Mouse (Mus musculus): ENCODE results near the gene Cacna1a. TPM values are rescaled to one million over a fixed set of nuclear protein-coding genes. Genes with fewer than 3 reads are reported as not detected.
A peak's percentile ranks its signal among the peaks of the same experiment; 100 is the strongest.
"Not testable (repeated sequence)": the region's sequence is repeated elsewhere in the genome, so short reads cannot be mapped to it uniquely, and the experiment has no call there.

The Cacna1a gene
- polyA plus RNA-seq, 1 experiment from 2014 or later = 3.2 TPM

DNA sequence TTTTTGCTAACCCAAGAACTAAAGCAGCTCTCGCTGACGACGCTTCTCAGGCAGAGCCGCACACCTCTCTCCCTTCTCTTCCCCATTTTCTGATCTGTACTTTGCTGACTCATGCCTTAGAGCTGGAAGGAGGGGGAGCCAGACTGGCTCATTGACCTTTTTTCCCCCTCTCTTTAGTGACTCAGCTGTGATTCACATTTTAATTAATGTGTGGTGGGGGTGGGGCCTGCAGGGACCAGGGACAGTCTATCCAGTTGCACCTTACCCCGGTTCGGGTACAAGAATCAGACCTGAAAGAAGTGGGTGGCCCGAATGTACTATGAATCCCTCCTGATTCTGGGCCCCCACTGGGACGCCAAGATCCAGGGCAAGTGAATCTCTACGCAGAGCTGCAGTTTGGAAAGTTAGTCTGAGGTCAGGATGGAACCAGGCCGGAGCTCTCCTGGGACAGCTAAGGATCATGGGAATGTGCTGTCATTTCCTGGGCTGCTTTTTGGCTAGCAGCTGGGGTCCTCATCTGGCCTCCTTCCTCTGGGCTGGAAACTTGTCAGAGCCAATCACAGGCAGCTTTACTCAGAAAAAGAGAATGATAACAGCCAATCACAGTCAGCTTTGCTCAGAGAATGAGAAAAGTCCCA is 113.5 kb downstream of the Cacna1a start:
- Histone ChIP-seq H3K4me1 (ENCODE audit: control insufficient read depth, insufficient read depth, low read length) (no peaks in the 10 kb centered on the region), H3K4me3 (ENCODE audit: low read depth, low read length) (no peak overlapping the region), H3K36me3 (ENCODE audit: control insufficient read depth, insufficient read depth, low read length) (no peaks in the 10 kb centered on the region), H3K9ac (ENCODE audit: low read length) (no peak overlapping the region), H3K27me3 (replicated peaks; ENCODE audit: control insufficient read depth, insufficient read depth, low read length) (no peaks in the 10 kb centered on the region), H3K27ac (ENCODE audit: low read depth, low read length) (no peak overlapping the region), H3K4me2 (ENCODE audit: low read length) (no peak overlapping the region), H3K9me3 (replicated peaks; ENCODE audit: control insufficient read depth, low read length) (no peaks in the 10 kb centered on the region)
- 74% methylated on average over 10 of the region's 10 CpGs for WGBS
- ATAC-seq = no peak
- peak; percentile 13 for DNase-seq (ENCODE audit: low spot score)

DNA sequence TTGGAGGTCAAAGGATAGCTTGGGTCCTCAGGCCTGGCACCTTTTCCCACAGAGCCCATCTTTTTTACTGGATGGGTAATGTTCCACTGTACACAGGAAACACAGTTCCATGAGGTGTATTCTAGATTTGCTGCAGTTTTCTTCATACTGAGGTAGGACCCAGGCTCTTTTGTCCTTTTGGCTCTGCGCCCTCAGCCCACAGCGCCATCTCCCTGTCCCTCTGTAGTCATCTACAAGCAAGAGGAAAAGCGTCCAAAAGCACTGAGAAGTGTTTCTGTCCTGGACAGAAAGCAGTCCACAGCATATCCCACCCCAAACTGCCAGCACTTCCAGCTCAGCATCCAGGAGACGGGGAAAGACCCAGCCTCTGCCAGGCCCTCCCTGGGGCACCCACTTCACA is 114.4 kb downstream of the Cacna1a start:
- 86% methylated on average over 4 of the region's 4 CpGs for WGBS
- H3K9ac ChIP-seq (ENCODE audit: low read length) = no peak overlapping the region
- ATAC-seq (no peak), DNase-seq (ENCODE audit: low spot score) (no peak)
- no peaks in the 10 kb centered on the region for H3K9me3 ChIP-seq (replicated peaks; ENCODE audit: control insufficient read depth, low read length)
- no peaks in the 10 kb centered on the region for H3K4me1 ChIP-seq (ENCODE audit: control insufficient read depth, insufficient read depth, low read length)
- H3K36me3 ChIP-seq (ENCODE audit: control insufficient read depth, insufficient read depth, low read length) = no peaks in the 10 kb centered on the region
- no peak overlapping the region for H3K4me2 ChIP-seq (ENCODE audit: low read length)
- no peak overlapping the region for H3K27ac ChIP-seq (ENCODE audit: low read depth, low read length)
- no peak overlapping the region for H3K4me3 ChIP-seq (ENCODE audit: low read depth, low read length)
- no peaks in the 10 kb centered on the region for H3K27me3 ChIP-seq (replicated peaks; ENCODE audit: control insufficient read depth, insufficient read depth, low read length)

DNA sequence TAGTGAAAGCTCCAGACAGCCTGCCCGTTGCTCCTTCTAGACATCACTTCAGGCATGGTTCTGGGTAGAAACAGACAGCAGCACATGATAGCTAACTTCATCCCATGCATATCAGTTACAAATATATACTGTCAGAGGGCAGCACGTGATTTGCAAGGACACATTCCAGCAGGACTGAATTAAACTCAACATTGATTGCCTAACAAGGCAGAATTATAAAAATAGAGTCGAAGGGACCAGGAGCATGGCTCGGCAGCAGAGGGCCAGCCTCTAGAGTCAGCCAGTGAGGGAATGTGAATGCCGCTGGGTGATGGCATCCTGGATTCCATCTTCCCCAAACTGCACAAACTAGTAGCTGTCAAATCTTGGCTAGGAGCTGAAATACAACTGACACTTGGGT is 119.0 kb downstream of the Cacna1a start:
- Histone ChIP-seq H3K9me3 (replicated peaks; ENCODE audit: control insufficient read depth, low read length) (no peaks in the 10 kb centered on the region), H3K4me2 (ENCODE audit: low read length) (no peak overlapping the region), H3K4me1 (ENCODE audit: control insufficient read depth, insufficient read depth, low read length) (no peaks in the 10 kb centered on the region), H3K36me3 (ENCODE audit: control insufficient read depth, insufficient read depth, low read length) (no peaks in the 10 kb centered on the region), H3K27me3 (replicated peaks; ENCODE audit: control insufficient read depth, insufficient read depth, low read length) (no peaks in the 10 kb centered on the region), H3K9ac (ENCODE audit: low read length) (no peak overlapping the region), H3K27ac (ENCODE audit: low read depth, low read length) (no peak overlapping the region), H3K4me3 (ENCODE audit: low read depth, low read length) (no peak overlapping the region)
- ATAC-seq (no peak), DNase-seq (ENCODE audit: low spot score) (no peak)
- 89% methylated on average over 5 of the region's 5 CpGs for WGBS

DNA sequence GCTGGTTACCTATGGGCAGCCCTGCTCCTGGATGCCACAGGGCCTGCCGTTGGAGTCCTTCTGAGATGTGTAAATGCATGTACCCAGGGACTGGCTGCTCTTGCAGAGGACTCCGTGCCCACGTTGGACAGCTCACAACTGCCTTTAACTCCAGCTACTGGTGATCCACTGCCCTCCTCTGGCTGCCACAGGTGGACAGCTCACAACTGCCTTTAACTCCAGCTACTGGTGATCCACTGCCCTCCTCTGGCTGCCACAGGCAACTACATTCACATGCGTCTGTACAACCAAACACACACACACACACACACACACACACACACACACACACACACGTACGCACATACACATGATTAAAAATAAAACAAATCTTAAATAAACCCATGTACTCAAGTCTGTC is 121.5 kb downstream of the Cacna1a start:
- H3K9ac ChIP-seq (ENCODE audit: low read length); H3K36me3 ChIP-seq (ENCODE audit: control insufficient read depth, insufficient read depth, low read length); H3K4me3 ChIP-seq (ENCODE audit: low read depth, low read length); H3K27ac ChIP-seq (ENCODE audit: low read depth, low read length); H3K9me3 ChIP-seq (replicated peaks; ENCODE audit: control insufficient read depth, low read length); H3K4me1 ChIP-seq (ENCODE audit: control insufficient read depth, insufficient read depth, low read length); H3K4me2 ChIP-seq (ENCODE audit: low read length); DNase-seq (ENCODE audit: low spot score); H3K27me3 ChIP-seq (replicated peaks; ENCODE audit: control insufficient read depth, insufficient read depth, low read length); ATAC-seq: not testable (repeated sequence)
- WGBS = 87% methylated on average over 6 of the region's 6 CpGs

DNA sequence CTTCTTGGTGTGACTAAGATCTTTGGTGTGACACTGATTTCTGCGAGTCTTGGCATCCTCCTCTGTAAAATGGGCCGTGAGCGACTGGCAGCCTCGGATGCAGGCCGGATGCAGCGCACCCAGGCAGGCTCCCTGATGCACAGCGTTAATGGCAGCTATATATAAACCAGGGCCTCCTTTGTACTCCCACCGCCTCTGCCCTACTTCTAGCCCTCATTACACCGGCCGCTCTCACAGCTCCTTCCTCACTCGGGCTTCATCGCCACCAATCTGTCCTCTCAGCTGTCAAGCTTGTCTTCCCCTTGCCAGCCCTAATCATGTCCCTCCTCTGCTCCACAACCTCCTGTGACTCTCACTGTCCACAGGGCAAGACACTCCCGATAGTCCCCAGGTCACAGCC is 123.4 kb downstream of the Cacna1a start:
- ATAC-seq = no peak
- no peak for DNase-seq (ENCODE audit: low spot score)
- WGBS = 87% methylated on average over 13 of the region's 13 CpGs

DNA sequence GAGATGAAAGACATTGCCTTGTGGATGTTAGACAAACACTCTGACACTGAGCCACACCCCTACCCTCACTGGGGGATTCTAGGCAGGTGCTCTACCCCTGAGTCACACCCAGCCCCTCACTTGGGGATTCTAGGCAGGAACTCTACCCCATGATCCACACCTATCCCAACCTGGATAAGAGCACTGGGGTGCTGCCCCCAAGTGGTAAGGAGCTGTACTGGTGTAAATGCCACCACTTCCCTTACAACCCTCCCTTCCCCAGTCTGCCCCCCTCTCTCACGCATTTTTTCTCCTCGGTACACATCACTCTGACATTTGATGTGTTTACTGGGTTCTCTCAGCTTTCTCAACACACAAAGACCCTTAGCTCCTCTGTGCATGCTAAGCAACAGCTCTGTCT is 125.5 kb downstream of the Cacna1a start:
- H3K4me1 ChIP-seq (ENCODE audit: control insufficient read depth, insufficient read depth, low read length) = no peaks in the 10 kb centered on the region
- DNase-seq (ENCODE audit: low spot score) (peak; percentile 35), ATAC-seq (no peak)
- no peaks in the 10 kb centered on the region for H3K9me3 ChIP-seq (replicated peaks; ENCODE audit: control insufficient read depth, low read length)
- no peak overlapping the region for H3K9ac ChIP-seq (ENCODE audit: low read length)
- no peak overlapping the region for H3K27ac ChIP-seq (ENCODE audit: low read depth, low read length)
- 17% methylated on average over 2 of the region's 2 CpGs for whole genome bisulfite sequencing
- no peaks in the 10 kb centered on the region for H3K36me3 ChIP-seq (ENCODE audit: control insufficient read depth, insufficient read depth, low read length)
- H3K27me3 ChIP-seq (replicated peaks; ENCODE audit: control insufficient read depth, insufficient read depth, low read length) = no peaks in the 10 kb centered on the region
- no peak overlapping the region for H3K4me3 ChIP-seq (ENCODE audit: low read depth, low read length)
- no peak overlapping the region for H3K4me2 ChIP-seq (ENCODE audit: low read length)

More for the DNA sequence above, 123.4 kb downstream of the Cacna1a start:
- no peaks in the 10 kb centered on the region for H3K36me3 ChIP-seq (ENCODE audit: control insufficient read depth, insufficient read depth, low read length)
- H3K27ac ChIP-seq (ENCODE audit: low read depth, low read length) = no peak overlapping the region
- no peaks in the 10 kb centered on the region for H3K4me1 ChIP-seq (ENCODE audit: control insufficient read depth, insufficient read depth, low read length)
- H3K4me2 ChIP-seq (ENCODE audit: low read length) = no peak overlapping the region
- no peaks in the 10 kb centered on the region for H3K9me3 ChIP-seq (replicated peaks; ENCODE audit: control insufficient read depth, low read length)
- no peak overlapping the region for H3K9ac ChIP-seq (ENCODE audit: low read length)
- H3K4me3 ChIP-seq (ENCODE audit: low read depth, low read length) = no peak overlapping the region
- H3K27me3 ChIP-seq (replicated peaks; ENCODE audit: control insufficient read depth, insufficient read depth, low read length) = no peaks in the 10 kb centered on the region

DNA sequence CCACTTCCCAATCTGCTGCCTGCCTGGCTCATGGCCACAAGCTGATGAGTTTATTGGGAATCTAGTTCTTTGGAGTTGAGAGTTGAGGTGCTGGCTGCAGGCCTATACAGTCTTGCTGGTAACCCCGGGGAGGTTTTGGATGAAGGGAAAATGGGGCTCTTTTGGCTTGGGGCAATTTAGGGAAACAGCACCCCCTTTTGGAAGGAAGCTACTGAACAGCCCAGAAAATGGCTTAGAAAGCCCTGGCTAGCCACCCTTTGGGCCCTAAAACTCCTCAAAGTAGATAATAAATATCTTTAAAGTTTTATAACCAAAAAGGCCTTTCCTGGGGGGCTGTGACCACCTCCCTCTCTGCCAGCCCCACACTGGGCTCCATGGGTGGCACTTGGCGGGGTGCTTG is 129.9 kb downstream of the Cacna1a start:
- no peak overlapping the region for H3K4me2 ChIP-seq (ENCODE audit: low read length)
- ATAC-seq (no peak), DNase-seq (ENCODE audit: low spot score) (no peak)
- H3K36me3 ChIP-seq (ENCODE audit: control insufficient read depth, insufficient read depth, low read length) = peaks cover 4% of the 10 kb centered on the region; the same call in 1 of the 2 replicates
- no peaks in the 10 kb centered on the region for H3K27me3 ChIP-seq (replicated peaks; ENCODE audit: control insufficient read depth, insufficient read depth, low read length)
- peaks cover 5% of the 10 kb centered on the region; the same call in 1 of the 2 replicates for H3K4me1 ChIP-seq (ENCODE audit: control insufficient read depth, insufficient read depth, low read length)
- no peak overlapping the region for H3K4me3 ChIP-seq (ENCODE audit: low read depth, low read length)
- H3K27ac ChIP-seq (ENCODE audit: low read depth, low read length) = no peak overlapping the region
- no peak overlapping the region for H3K9ac ChIP-seq (ENCODE audit: low read length)
- no peaks in the 10 kb centered on the region for H3K9me3 ChIP-seq (replicated peaks; ENCODE audit: control insufficient read depth, low read length)
- WGBS = 80% methylated on average over 2 of the region's 2 CpGs

DNA sequence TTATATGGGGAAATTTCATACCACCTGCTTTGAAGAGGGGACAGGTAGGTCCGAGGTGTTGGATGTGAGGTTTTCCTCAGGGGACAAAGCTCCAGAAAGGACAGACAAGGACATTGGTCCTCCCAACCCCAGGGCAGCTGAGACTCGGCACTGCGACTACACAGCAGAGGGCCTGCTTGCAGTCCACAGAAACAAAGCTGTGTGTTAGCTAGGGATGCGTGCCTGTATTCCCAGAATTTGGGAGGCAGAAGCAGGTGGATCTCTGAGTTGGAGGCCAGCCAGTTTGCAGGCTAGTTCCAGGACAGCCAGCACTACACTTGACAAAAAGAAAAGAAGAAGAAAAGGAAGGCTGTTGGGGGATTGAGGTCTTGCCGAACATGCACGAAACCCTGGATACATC is 130.5 kb downstream of the Cacna1a start:
- peaks cover 4% of the 10 kb centered on the region; the same call in 1 of the 2 replicates for H3K36me3 ChIP-seq (ENCODE audit: control insufficient read depth, insufficient read depth, low read length)
- DNase-seq (ENCODE audit: low spot score) = no peak
- 93% methylated on average over 6 of the region's 6 CpGs for WGBS
- no peaks in the 10 kb centered on the region for H3K27me3 ChIP-seq (replicated peaks; ENCODE audit: control insufficient read depth, insufficient read depth, low read length)
- no peak overlapping the region for H3K9ac ChIP-seq (ENCODE audit: low read length)
- no peaks in the 10 kb centered on the region for H3K9me3 ChIP-seq (replicated peaks; ENCODE audit: control insufficient read depth, low read length)
- no peak for ATAC-seq
- H3K27ac ChIP-seq (ENCODE audit: low read depth, low read length) = no peak overlapping the region
- no peak overlapping the region for H3K4me3 ChIP-seq (ENCODE audit: low read depth, low read length)
- H3K4me1 ChIP-seq (ENCODE audit: control insufficient read depth, insufficient read depth, low read length) = peaks cover 5% of the 10 kb centered on the region; the same call in 1 of the 2 replicates
- no peak overlapping the region for H3K4me2 ChIP-seq (ENCODE audit: low read length)

DNA sequence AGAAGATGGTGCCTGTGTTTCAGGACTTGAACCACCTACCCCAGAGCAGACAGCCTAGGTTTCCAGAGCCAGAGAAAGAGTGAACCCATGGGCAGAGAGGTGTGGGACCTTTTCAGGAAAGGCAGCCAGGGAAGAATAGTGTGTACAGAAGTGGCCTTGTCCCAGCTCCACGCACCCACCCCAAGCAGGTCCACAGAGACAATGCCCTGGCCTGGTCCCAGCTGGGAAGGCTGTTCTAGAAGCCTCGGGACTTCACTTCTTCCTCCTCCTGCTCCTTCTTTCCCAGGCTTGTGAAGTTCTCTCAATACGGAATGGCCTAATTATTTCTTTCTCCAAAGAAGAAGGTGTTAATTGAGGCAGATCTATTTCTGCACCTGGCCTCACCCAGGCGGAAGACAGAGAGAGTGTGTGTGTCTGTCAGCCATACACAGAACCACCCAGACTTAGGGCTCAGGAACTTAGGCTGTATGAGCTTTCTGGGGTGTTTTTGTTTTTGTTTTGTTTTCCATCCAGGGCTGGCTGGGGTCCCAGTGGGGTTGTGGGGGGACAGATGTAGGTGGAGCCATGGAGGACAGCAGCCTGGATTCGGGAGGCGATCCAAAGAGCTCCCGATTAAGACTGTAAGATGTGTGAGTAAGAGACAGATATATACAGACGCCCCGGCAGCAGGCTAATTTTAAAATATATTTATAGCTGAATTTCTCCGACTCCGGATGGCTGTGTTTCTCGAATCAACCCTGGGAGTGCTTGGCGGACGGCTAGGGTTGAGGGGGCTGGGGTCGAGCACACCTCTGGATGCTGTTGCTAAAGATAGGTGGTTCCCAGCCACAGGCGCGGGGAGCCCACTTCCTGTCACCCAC is 131.8 kb downstream of the Cacna1a start:
- Histone ChIP-seq H3K9me3 (replicated peaks; ENCODE audit: control insufficient read depth, low read length) (no peaks in the 10 kb centered on the region), H3K27me3 (replicated peaks; ENCODE audit: control insufficient read depth, insufficient read depth, low read length) (no peaks in the 10 kb centered on the region), H3K27ac (ENCODE audit: low read depth, low read length) (peak overlapping the region; percentile 67), H3K4me2 (ENCODE audit: low read length) (no peak overlapping the region), H3K4me1 (ENCODE audit: control insufficient read depth, insufficient read depth, low read length) (peaks cover 5% of the 10 kb centered on the region; the same call in 1 of the 2 replicates), H3K4me3 (ENCODE audit: low read depth, low read length) (no peak overlapping the region), H3K36me3 (ENCODE audit: control insufficient read depth, insufficient read depth, low read length) (peaks cover 4% of the 10 kb centered on the region; the same call in 1 of the 2 replicates), H3K9ac (ENCODE audit: low read length) (no peak overlapping the region)
- peak; percentile 55; the same call in 1 of the 2 replicates for ATAC-seq
- peak; percentile 49 for DNase-seq (ENCODE audit: low spot score)
- WGBS = 67% methylated on average over 17 of the region's 17 CpGs
